Mouse (Mus musculus): ENCODE data around the gene Polg2. TPM values are rescaled to one million over a fixed set of nuclear protein-coding genes. Genes with fewer than 3 reads are reported as not detected.

Gene Polg2
- polyA plus RNA-seq, 1 experiment: 2.6 TPM

GRCm38 (mm10) chr11:106812410-106813136, 33.2 kb upstream of the Polg2 start:
- no peak for TF ChIP-seq GATA1 (IDR thresholded peaks at IDR 0.05; ENCODE audit: low read length)

- TF ChIP-seq GATA1 (IDR thresholded peaks at IDR 0.05; ENCODE audit: low read length): no peak
Observed at GRCm38 (mm10) chr11:106802069-106802627, 22.8 kb upstream of the Polg2 start.

DNA sequence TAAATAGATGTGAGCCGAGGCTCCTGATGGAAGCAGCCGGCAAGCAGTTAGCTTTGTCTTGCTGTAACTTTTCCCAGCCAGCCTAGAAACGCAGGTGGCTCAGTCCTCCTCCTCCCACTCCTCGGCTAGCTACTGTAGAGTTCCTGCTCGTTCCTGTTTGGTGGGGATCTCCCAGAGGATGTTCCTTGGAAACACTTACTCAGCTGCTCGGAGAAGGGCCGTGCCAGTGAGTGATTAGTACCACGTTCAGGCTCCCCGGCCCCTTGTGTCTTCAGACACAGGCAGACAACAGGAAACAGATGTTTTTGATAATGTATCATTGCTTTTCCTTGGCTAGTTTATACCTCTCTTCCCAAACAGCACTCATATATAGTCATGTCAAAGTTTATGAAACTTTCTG, 16.3 kb upstream of the Polg2 start:
- no peak for TF ChIP-seq GATA1 (IDR thresholded peaks at IDR 0.05; ENCODE audit: low read length)

DNA sequence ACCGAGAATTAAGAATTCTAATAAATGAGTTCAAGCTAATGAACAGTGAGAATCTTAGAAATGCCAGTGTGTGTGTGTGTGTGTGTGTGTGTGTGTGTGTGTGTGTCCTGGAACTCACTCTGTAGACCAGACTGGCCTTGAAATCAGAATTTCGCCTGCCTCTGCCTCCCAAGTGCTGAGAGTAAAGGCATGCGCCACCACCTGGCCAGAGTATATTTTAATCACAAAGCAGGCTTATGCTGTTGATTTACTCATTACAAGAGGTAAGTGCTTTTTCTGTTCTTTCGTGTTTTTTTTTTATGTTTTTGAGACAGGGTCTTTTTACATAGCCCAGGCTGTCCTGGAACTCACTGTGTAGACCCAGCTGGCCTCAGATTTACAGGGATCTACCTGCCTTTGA, 14.5 kb upstream of the Polg2 start:
- TF ChIP-seq GATA1 (IDR thresholded peaks at IDR 0.05; ENCODE audit: low read length): no peak

DNA sequence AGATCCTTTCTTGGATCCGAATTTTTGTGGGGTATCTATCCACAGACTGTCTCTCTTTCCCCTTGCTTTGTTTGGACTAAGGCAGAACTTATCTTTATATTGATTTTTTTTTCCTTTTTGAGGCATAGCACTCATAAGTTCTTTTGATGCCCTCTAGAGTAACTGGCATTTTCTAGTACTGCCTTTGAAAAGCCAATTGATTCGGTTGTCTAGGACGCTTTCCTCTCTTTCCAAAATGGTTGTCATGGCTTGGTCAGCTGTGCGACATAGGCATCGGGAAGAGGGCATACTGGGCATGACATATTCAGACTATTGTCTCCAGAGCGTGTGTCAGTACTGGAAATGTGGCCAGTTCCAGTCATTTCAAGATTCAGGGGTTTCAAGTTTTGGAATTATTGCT, 10.3 kb upstream of the Polg2 start:
- TF ChIP-seq GATA1 (IDR thresholded peaks at IDR 0.05; ENCODE audit: low read length): no peak

GRCm38 (mm10) chr11:106788775-106789459, 9.6 kb upstream of the Polg2 start, which contains the start of the genes Ddx5 and Cep95:
Ddx5 (minus strand) TSS chr11:106789185.
Cep95 (plus strand) TSS chr11:106789252.
- no peak for TF ChIP-seq GATA1 (IDR thresholded peaks at IDR 0.05; ENCODE audit: low read length)

DNA sequence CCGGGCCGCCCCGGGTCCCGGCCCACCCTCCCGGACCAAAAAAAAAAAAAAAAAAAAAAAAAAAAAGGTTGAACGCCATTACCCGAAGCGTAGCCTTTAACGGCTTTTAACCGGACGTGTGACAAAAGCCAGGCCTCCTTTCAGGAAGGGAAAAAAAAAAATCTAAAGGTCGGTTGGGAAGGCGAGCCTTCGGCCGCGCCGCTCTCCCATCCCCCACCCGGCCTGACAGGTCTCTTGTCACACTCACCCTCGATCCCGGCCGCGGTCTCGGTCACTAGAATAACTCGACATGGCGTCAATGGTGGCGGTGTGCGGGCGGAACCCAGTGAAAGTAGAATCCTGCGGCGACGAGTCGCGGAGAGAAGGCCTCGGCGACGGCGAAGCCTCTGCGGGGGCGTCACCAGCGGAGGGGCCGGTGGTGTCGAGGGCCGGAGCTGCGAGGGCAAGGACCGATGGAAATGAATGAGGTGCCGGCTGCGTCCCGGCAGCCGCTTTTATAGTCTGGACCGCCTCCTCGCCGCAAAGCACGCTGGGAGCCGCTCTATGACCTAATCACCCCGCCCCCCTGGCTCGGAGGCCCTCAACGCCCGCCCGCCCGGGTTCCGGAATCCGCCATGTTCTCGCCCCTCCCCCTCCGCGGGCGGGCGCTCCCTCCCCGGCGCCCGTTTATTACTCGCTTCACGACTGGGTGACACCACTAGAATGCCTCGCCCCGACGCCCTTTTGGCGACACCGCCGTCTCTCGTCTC, 8.9 kb upstream of the Polg2 start:
- no peak for TF ChIP-seq GATA1 (IDR thresholded peaks at IDR 0.05; ENCODE audit: low read length)

DNA sequence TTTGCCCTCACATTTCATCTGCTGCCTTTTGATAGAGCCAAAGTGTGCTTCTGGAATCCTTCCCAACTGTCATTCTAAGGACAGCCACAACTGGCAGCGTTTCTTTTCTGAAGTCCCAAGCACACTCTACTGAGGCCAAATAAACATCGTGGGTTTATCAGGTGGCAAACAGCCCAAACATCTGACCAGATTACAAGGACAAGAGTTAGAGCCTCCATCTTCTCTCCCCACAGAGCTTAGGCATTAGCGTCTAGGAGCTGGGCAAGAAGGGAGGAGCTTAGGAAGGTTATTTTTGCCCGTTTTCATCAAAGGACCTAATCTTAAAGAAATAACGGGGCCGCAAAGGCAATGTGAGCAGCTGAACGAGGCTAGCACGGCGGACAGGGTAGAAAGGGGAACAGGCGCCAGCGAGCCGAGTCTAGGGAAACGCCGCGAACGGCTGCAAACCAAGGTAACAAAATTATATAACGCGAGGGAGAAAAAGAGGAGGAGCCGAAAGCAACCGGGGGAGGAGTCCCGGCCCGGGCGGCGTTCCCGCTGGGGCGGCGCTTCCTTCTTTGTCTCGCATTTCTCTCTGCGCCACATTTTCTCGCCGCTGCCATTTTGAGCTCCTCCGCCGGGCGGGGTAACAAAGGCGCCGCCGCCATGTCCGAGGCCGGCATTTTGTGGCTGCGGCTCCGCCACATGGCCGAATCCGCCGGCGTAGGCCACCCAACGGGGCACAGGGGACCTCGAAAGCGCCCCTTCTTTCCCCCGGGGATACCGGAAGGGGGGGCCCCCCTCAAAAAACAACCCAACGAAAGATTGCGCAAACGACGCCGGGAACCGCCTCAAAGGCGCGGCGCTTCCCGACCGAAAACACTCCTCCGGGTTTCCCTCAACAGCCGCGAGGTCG, 8.0 kb upstream of the Polg2 start:
- no peak for TF ChIP-seq GATA1 (IDR thresholded peaks at IDR 0.05; ENCODE audit: low read length)

- no peak for TF ChIP-seq GATA1 (IDR thresholded peaks at IDR 0.05; ENCODE audit: low read length)
Observed at GRCm38 (mm10) chr11:106785043-106785442, 5.7 kb upstream of the Polg2 start.

DNA sequence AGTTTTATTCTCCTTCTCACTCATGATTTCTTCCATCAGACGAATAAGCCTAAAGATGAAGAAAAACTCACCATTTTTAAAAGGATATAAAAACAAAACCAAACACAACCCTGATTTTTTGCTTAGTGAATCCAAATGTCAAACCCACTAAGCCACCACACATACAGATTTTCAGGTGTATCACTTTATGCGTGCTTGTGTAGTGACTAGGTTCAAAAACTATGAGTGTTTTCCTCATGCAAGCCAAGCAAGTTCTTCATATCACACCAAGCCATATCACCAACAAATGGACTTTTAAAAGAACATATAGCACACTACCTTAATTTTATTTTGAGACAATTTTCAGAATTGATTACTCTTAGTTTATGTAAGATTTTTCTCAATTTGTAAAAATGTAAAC, 5.1 kb upstream of the Polg2 start:
- TF ChIP-seq GATA1 (IDR thresholded peaks at IDR 0.05; ENCODE audit: low read length): no peak

DNA sequence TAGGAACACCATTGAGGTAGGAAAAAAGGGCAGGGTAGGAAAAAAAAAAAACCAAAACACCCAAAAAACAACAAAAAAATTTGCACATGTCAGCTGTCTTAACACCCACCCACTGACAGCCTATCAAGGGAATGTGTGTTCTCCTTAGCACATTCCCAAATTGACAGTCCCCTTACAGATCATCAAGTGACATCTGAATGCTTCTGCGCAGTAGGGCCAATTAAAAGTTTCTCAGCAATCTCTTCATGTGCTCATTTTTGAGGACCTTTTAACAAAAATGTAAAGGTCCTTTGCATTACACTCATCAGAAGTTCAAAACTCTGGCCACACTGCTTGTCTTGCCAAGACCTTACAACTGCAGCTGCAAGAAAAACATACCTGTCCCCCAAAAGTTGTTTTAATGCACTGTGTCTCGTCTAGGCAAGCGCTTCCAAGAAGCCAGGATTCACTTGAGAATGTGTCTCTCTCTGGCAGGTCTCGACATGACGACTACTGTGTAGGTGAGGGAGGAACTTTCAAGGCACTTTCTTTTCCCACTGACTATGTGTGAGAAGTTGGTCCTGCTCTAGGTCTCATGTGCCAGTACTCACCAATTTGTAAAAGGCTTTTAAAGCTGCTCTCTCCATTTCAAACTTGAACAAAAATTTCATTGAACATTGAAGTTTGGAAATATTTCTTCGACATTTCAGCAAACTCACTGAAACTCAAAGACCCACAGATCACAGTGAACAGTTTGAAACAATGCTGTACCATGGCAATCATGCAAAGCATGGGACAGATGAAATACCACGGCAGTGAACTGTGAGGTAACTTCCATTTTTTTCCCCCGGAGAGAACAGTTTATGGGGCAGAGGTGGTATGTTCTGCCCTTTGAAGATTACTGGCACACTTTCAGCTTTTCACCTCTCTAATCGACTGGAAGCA, 3.8 kb upstream of the Polg2 start:
- TF ChIP-seq GATA1 (IDR thresholded peaks at IDR 0.05; ENCODE audit: low read length): no peak

DNA sequence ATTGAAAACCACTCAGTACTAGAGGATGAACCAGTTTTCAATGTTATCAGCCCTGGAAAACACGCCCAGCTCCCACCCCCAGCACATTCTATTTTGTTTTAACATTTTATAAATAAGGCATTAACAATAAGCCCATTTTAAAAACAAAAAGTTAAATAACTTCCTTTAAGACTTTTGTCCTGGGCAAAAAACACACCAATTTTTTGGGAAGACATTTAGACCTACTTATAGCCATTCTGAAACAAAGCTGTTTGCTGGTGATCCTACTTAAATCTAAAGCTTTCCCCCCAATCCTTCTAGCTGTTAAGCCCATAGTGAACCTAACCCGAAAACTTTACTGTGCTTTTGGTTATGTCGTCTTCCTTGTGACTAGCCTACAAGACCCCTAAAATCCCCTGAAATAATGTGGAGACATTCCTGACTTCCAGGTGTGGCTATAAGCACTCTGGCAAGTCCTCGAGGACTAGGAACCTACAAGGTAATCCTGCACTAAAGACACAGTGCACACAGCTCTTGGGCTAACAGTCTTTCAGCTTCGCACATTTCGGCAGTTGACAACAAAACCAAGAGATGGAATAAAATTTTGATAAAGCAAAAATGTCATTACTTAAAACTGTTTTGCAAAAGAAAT, 1.4 kb upstream of the Polg2 start:
- TF ChIP-seq GATA1 (IDR thresholded peaks at IDR 0.05; ENCODE audit: low read length): no peak

- TF ChIP-seq GATA1 (IDR thresholded peaks at IDR 0.05; ENCODE audit: low read length): no peak
Observed at GRCm38 (mm10) chr11:106780089-106780425, 720 bp upstream of the Polg2 start.

Data from G1E-ER4 (cell line).